Mouse (Mus musculus): ENCODE results near the gene Tmcc2. TPM values are rescaled to one million over a fixed set of nuclear protein-coding genes. Genes with fewer than 3 reads are reported as not detected.

The Tmcc2 gene
- total and polyA plus RNA-seq, 3 experiments: 6.7 to 99.6 (median 14.9) TPM

DNA sequence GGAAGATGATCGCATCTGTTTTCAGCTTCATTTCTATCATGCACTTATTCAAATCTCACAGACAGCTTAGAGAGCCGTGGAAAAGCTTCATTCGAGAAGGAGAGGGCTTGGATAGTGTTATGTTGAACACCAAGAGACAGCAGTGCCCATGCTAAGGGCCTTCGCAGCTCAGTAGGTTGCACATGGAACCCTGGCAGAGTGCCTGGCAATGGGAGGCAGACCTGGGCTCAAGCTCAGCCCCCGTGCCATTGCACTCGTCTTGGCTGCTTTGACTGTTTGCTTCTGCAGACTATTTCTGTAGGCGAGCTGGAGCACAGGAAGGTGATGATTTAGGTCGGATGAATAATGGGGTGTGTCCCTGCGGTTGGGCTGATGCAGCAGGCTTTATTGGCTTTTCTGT is 40.6 kb upstream of the Tmcc2 start:
- H3K4me3 ChIP-seq (ENCODE audit: low read depth, low read length): no peak overlapping the region
- ATAC-seq (ENCODE audit: extremely low read depth, insufficient number of reproducible peaks, low FRiP score, poor library complexity, severe bottlenecking) (no peak), DNase-seq (ENCODE audit: low spot score) (no peak)
- peaks cover 29% of the 10 kb centered on the region for H3K36me3 ChIP-seq (replicated peaks)
- TF ChIP-seq TAL1 (conservative IDR thresholded peaks at IDR 0.05; ENCODE audit: low read depth, low read length): no peak
- no peak for TF ChIP-seq GATA2 (IDR thresholded peaks at IDR 0.05; ENCODE audit: borderline replicate concordance, low read depth, low read length)
- TF ChIP-seq GATA1 (IDR thresholded peaks at IDR 0.05; ENCODE audit: borderline replicate concordance, low read length): no peak
- TF ChIP-seq CTCF (IDR thresholded peaks at IDR 0.05; ENCODE audit: low read depth, low read length): no peak
- no peak for TF ChIP-seq POLR2AphosphoS5 (IDR thresholded peaks at IDR 0.05; ENCODE audit: insufficient replicate concordance, low read depth, low read length)
- H3K4me1 ChIP-seq (ENCODE audit: insufficient read depth, low read depth, low read length): no peaks in the 10 kb centered on the region
- no peaks in the 10 kb centered on the region for H3K9me3 ChIP-seq (replicated peaks)
- H3K27me3 ChIP-seq (ENCODE audit: insufficient read depth, low read length): no peaks in the 10 kb centered on the region

DNA sequence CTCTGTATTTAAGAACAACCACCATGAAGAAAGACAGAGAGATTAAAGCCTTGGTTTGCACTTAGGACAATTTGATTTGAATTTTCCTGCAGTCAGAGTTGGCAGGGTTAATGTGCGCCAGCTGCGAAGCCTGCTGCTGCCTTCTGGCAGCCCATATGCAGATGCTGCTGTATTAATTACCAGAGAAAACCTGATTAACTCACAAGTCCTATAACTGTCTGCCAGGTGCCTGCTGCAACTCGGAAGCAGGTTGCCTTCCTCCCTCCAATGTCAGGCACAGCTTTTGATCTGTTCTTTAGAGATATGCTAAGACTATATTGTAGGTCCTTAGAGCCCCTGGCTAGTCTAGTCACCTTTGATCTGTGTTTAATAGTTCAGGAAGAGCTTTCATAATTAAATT is 39.7 kb upstream of the Tmcc2 start:
- no peak for ATAC-seq (ENCODE audit: extremely low read depth, insufficient number of reproducible peaks, low FRiP score, poor library complexity, severe bottlenecking)
- Histone ChIP-seq H3K9me3 (replicated peaks) (no peaks in the 10 kb centered on the region), H3K27me3 (ENCODE audit: insufficient read depth, low read length) (no peaks in the 10 kb centered on the region), H3K4me3 (ENCODE audit: low read depth, low read length) (no peak overlapping the region), H3K36me3 (replicated peaks) (peaks cover 26% of the 10 kb centered on the region), H3K4me1 (ENCODE audit: insufficient read depth, low read depth, low read length) (no peaks in the 10 kb centered on the region)
- DNase-seq (ENCODE audit: low spot score): no peak
- no peak for TF ChIP-seq GATA2 (IDR thresholded peaks at IDR 0.05; ENCODE audit: borderline replicate concordance, low read depth, low read length)
- TF ChIP-seq CTCF (IDR thresholded peaks at IDR 0.05; ENCODE audit: low read depth, low read length): no peak
- no peak for TF ChIP-seq POLR2AphosphoS5 (IDR thresholded peaks at IDR 0.05; ENCODE audit: insufficient replicate concordance, low read depth, low read length)
- TF ChIP-seq GATA1 (IDR thresholded peaks at IDR 0.05; ENCODE audit: borderline replicate concordance, low read length): no peak
- no peak for TF ChIP-seq TAL1 (conservative IDR thresholded peaks at IDR 0.05; ENCODE audit: low read depth, low read length)

DNA sequence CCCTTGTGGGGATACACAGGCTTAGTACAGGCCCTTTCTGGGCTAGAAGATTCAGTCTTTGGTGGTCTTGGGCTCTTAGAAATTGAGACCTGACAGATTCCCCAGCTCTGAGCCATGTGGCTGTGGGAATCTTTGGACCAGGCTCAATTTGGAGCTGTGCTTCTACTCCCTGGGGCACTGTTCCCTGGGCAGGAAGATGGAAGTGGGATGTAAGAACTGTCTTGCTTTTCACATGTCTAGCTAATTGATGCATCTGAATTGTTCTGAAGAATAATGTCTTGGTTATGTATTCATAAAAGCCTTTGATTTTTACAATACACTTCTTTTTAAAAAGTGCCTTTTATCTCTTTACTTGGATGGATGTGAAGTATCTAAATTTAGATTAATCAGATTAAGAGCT is 34.5 kb upstream of the Tmcc2 start:
- Histone ChIP-seq H3K27me3 (ENCODE audit: insufficient read depth, low read length) (no peaks in the 10 kb centered on the region), H3K36me3 (replicated peaks) (peaks cover 33% of the 10 kb centered on the region), H3K4me3 (ENCODE audit: low read depth, low read length) (no peak overlapping the region), H3K9me3 (replicated peaks) (no peaks in the 10 kb centered on the region), H3K4me1 (ENCODE audit: insufficient read depth, low read depth, low read length) (peaks cover 7% of the 10 kb centered on the region)
- TF ChIP-seq CTCF (IDR thresholded peaks at IDR 0.05; ENCODE audit: low read depth, low read length) (no peak), GATA2 (IDR thresholded peaks at IDR 0.05; ENCODE audit: borderline replicate concordance, low read depth, low read length) (no peak), POLR2AphosphoS5 (IDR thresholded peaks at IDR 0.05; ENCODE audit: insufficient replicate concordance, low read depth, low read length) (no peak), TAL1 (conservative IDR thresholded peaks at IDR 0.05; ENCODE audit: low read depth, low read length) (no peak), GATA1 (IDR thresholded peaks at IDR 0.05; ENCODE audit: borderline replicate concordance, low read length) (no peak)
- ATAC-seq (ENCODE audit: extremely low read depth, insufficient number of reproducible peaks, low FRiP score, poor library complexity, severe bottlenecking) (no peak), DNase-seq (ENCODE audit: low spot score) (no peak)

DNA sequence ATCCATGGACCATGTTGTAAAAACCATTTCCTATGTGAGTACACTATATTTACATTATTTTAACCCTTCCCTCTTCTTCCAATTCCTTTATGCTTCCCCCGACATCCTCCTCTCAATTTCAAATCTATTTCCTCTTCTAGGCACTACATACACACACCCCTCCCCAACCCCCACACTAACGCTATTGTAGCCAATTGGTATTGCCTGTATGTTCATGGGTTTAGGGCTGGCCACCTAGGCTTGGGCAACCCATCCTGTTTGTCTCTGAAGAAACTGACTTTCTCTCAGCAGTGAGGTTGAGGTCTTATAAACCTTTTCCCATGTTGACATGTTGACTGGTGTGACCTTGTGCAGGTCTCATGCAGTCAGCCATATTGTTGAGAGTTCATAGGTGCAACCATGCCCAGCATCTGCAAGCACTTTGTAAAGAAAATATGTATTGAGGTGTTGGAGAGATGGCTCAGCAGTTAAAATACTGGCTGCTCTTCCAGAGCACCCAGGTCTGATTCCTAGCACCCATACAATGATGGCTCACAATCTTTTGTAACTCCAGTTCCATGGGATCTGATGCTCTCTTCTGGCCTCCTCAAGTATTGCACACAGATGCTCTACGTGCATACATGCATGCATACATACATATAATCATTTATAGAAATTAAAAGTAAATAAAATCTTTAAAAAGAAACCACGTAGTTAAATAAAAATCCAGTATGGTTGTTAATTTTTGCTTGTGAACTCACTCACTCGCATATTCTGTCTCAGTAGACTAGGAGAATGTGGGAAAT is 32.0 kb upstream of the Tmcc2 start:
- no peaks in the 10 kb centered on the region for H3K27me3 ChIP-seq (ENCODE audit: insufficient read depth, low read length)
- no peak for TF ChIP-seq CTCF (IDR thresholded peaks at IDR 0.05; ENCODE audit: low read depth, low read length)
- TF ChIP-seq GATA1 (IDR thresholded peaks at IDR 0.05; ENCODE audit: borderline replicate concordance, low read length): no peak
- no peak for TF ChIP-seq GATA2 (IDR thresholded peaks at IDR 0.05; ENCODE audit: borderline replicate concordance, low read depth, low read length)
- no peak for TF ChIP-seq POLR2AphosphoS5 (IDR thresholded peaks at IDR 0.05; ENCODE audit: insufficient replicate concordance, low read depth, low read length)
- no peak for TF ChIP-seq TAL1 (conservative IDR thresholded peaks at IDR 0.05; ENCODE audit: low read depth, low read length)
- H3K4me1 ChIP-seq (ENCODE audit: insufficient read depth, low read depth, low read length): peaks cover 23% of the 10 kb centered on the region
- DNase-seq (ENCODE audit: low spot score) (no peak), ATAC-seq (ENCODE audit: extremely low read depth, insufficient number of reproducible peaks, low FRiP score, poor library complexity, severe bottlenecking) (no peak)
- H3K4me3 ChIP-seq (ENCODE audit: low read depth, low read length): no peak overlapping the region
- no peaks in the 10 kb centered on the region for H3K9me3 ChIP-seq (replicated peaks)
- H3K36me3 ChIP-seq (replicated peaks): peaks cover 33% of the 10 kb centered on the region

DNA sequence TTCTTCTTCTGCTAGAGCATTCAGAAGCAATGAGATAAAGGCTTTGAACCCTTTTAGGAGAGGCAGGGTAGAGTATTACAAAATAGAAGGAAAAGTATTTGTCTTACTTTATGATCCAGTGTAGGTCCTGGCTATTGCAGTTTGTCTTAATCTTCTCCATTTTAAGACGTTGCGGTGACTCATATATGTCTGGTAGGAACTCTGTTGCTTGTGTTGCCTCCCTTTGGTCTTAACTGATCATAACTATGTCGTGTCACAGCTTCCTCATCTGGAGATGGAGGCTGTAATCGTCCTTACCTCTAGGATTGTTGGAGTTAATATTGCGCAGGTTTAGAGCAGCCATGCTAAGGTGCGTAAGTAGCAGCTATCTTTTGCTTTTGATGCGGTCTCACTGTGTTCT is 29.6 kb upstream of the Tmcc2 start:
- Histone ChIP-seq H3K36me3 (replicated peaks) (peaks cover 25% of the 10 kb centered on the region), H3K4me1 (ENCODE audit: insufficient read depth, low read depth, low read length) (peaks cover 43% of the 10 kb centered on the region), H3K9me3 (replicated peaks) (no peaks in the 10 kb centered on the region), H3K4me3 (ENCODE audit: low read depth, low read length) (no peak overlapping the region), H3K27me3 (ENCODE audit: insufficient read depth, low read length) (no peaks in the 10 kb centered on the region)
- no peak for ATAC-seq (ENCODE audit: extremely low read depth, insufficient number of reproducible peaks, low FRiP score, poor library complexity, severe bottlenecking)
- DNase-seq (ENCODE audit: low spot score): peak; percentile 14
- TF ChIP-seq POLR2AphosphoS5 (IDR thresholded peaks at IDR 0.05; ENCODE audit: insufficient replicate concordance, low read depth, low read length) (no peak), GATA1 (IDR thresholded peaks at IDR 0.05; ENCODE audit: borderline replicate concordance, low read length) (no peak), TAL1 (conservative IDR thresholded peaks at IDR 0.05; ENCODE audit: low read depth, low read length) (no peak), CTCF (IDR thresholded peaks at IDR 0.05; ENCODE audit: low read depth, low read length) (no peak)

DNA sequence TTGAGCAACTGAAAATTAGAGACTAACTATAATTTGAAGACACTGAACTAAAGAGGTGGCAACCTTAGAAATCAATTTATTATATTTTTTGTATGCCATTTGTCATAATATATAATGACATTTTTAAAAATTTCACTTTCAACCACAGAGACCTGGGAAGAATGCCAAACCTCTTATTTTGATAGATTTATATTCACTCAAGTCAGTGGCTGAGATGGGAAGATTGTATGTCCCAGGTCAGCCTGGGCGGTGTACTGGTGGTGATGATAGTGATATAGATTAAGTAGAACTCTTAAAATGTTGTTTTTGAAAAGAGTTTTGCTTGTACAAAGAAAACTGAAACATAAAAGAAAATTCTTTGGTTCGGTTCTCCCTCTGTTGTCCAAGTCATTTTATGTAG is 29.1 kb upstream of the Tmcc2 start:
- no peak for ATAC-seq (ENCODE audit: extremely low read depth, insufficient number of reproducible peaks, low FRiP score, poor library complexity, severe bottlenecking)
- H3K27me3 ChIP-seq (ENCODE audit: insufficient read depth, low read length): no peaks in the 10 kb centered on the region

More for the DNA sequence above, 29.1 kb upstream of the Tmcc2 start:
- Histone ChIP-seq H3K4me3 (ENCODE audit: low read depth, low read length) (no peak overlapping the region), H3K9me3 (replicated peaks) (no peaks in the 10 kb centered on the region), H3K36me3 (replicated peaks) (peaks cover 25% of the 10 kb centered on the region), H3K4me1 (ENCODE audit: insufficient read depth, low read depth, low read length) (peaks cover 47% of the 10 kb centered on the region)
- DNase-seq (ENCODE audit: low spot score): no peak
- TF ChIP-seq CTCF (IDR thresholded peaks at IDR 0.05; ENCODE audit: low read depth, low read length): no peak
- no peak for TF ChIP-seq GATA1 (IDR thresholded peaks at IDR 0.05; ENCODE audit: borderline replicate concordance, low read length)
- no peak for TF ChIP-seq TAL1 (conservative IDR thresholded peaks at IDR 0.05; ENCODE audit: low read depth, low read length)
